Mouse (Mus musculus): Measurements from ENCODE around the gene Cfap61. TPM values are rescaled to one million over a fixed set of nuclear protein-coding genes. Genes with fewer than 3 reads are reported as not detected.

Gene Cfap61
- total and polyA plus RNA-seq, 2 experiments = not detected

- Histone ChIP-seq H3K79me2 (ENCODE audit: control insufficient read depth, insufficient read depth, low read length) (no peaks in the 10 kb centered on the region), H3K27me3 (ENCODE audit: control insufficient read depth, insufficient read depth, low read length) (no peaks in the 10 kb centered on the region), H3K4me1 (ENCODE audit: control insufficient read depth, insufficient read depth, low read length) (no peaks in the 10 kb centered on the region), H3K27ac (replicated peaks; ENCODE audit: insufficient read depth, low read depth, low read length) (no peak overlapping the region), H3K36me3 (ENCODE audit: control insufficient read depth, insufficient read depth, low read length) (no peaks in the 10 kb centered on the region), H3K4me3 (ENCODE audit: insufficient read depth, low read depth, low read length) (no peak overlapping the region), H3K9ac (ENCODE audit: low read depth, low read length) (no peak overlapping the region)
- DNase-seq (ENCODE audit: extremely low read depth, low read depth, low spot score) = no peak
- WGBS = 85% methylated on average over 1 of the region's 1 CpGs
- no peak for TF ChIP-seq CTCF (IDR thresholded peaks at IDR 0.05; ENCODE audit: low read depth, low read length)
- no peak for TF ChIP-seq POLR2A (IDR thresholded peaks at IDR 0.05; ENCODE audit: extremely low read depth, insufficient read depth, low read length)
Measured at GRCm38 (mm10) chr2:146087411-146087810, 152.8 kb downstream of the Cfap61 start.

GRCm38 (mm10) chr2:146089157-146089692 is 154.6 kb downstream of the Cfap61 start:
- no peak for TF ChIP-seq POLR2A (IDR thresholded peaks at IDR 0.05; ENCODE audit: extremely low read depth, insufficient read depth, low read length)
- TF ChIP-seq CTCF (IDR thresholded peaks at IDR 0.05; ENCODE audit: low read depth, low read length) = no peak
- Histone ChIP-seq H3K36me3 (ENCODE audit: control insufficient read depth, insufficient read depth, low read length) (no peaks in the 10 kb centered on the region), H3K27ac (replicated peaks; ENCODE audit: insufficient read depth, low read depth, low read length) (no peak overlapping the region), H3K4me3 (ENCODE audit: insufficient read depth, low read depth, low read length) (no peak overlapping the region), H3K4me1 (ENCODE audit: control insufficient read depth, insufficient read depth, low read length) (no peaks in the 10 kb centered on the region), H3K79me2 (ENCODE audit: control insufficient read depth, insufficient read depth, low read length) (no peaks in the 10 kb centered on the region), H3K27me3 (ENCODE audit: control insufficient read depth, insufficient read depth, low read length) (no peaks in the 10 kb centered on the region), H3K9ac (ENCODE audit: low read depth, low read length) (no peak overlapping the region)
- WGBS = 53% methylated on average over 6 of the region's 6 CpGs
- no peak for DNase-seq (ENCODE audit: extremely low read depth, low read depth, low spot score)

- no peak for DNase-seq (ENCODE audit: extremely low read depth, low read depth, low spot score)
- Histone ChIP-seq H3K27ac (replicated peaks; ENCODE audit: insufficient read depth, low read depth, low read length) (no peak overlapping the region), H3K27me3 (ENCODE audit: control insufficient read depth, insufficient read depth, low read length) (peaks cover 2% of the 10 kb centered on the region; the same call in 1 of the 2 replicates), H3K79me2 (ENCODE audit: control insufficient read depth, insufficient read depth, low read length) (no peaks in the 10 kb centered on the region), H3K9ac (ENCODE audit: low read depth, low read length) (no peak overlapping the region), H3K4me1 (ENCODE audit: control insufficient read depth, insufficient read depth, low read length) (no peaks in the 10 kb centered on the region), H3K4me3 (ENCODE audit: insufficient read depth, low read depth, low read length) (no peak overlapping the region), H3K36me3 (ENCODE audit: control insufficient read depth, insufficient read depth, low read length) (no peaks in the 10 kb centered on the region)
- TF ChIP-seq POLR2A (IDR thresholded peaks at IDR 0.05; ENCODE audit: extremely low read depth, insufficient read depth, low read length) = no peak
- TF ChIP-seq CTCF (IDR thresholded peaks at IDR 0.05; ENCODE audit: low read depth, low read length) = no peak
- 97% methylated on average over 5 of the region's 5 CpGs for WGBS
Measured at GRCm38 (mm10) chr2:146097532-146097931, 162.9 kb downstream of the Cfap61 start.

- H3K4me1 ChIP-seq (ENCODE audit: control insufficient read depth, insufficient read depth, low read length) = no peaks in the 10 kb centered on the region
- H3K9ac ChIP-seq (ENCODE audit: low read depth, low read length) = peak overlapping the region; percentile 36; the same call in 1 of the 2 replicates
- WGBS = 52% methylated on average over 16 of the region's 16 CpGs
- H3K36me3 ChIP-seq (ENCODE audit: control insufficient read depth, insufficient read depth, low read length) = no peaks in the 10 kb centered on the region
- H3K4me3 ChIP-seq (ENCODE audit: insufficient read depth, low read depth, low read length) = peak overlapping the region; percentile 17; the same call in 1 of the 2 replicates
- H3K27me3 ChIP-seq (ENCODE audit: control insufficient read depth, insufficient read depth, low read length) = peaks cover 2% of the 10 kb centered on the region; the same call in 1 of the 2 replicates
- DNase-seq (ENCODE audit: extremely low read depth, low read depth, low spot score) = peak; percentile 17
- no peak for TF ChIP-seq POLR2A (IDR thresholded peaks at IDR 0.05; ENCODE audit: extremely low read depth, insufficient read depth, low read length)
- TF ChIP-seq CTCF (IDR thresholded peaks at IDR 0.05; ENCODE audit: low read depth, low read length) = no peak
- peak overlapping the region; percentile 22; the same call in 1 of the 2 replicates for H3K27ac ChIP-seq (replicated peaks; ENCODE audit: insufficient read depth, low read depth, low read length)
- H3K79me2 ChIP-seq (ENCODE audit: control insufficient read depth, insufficient read depth, low read length) = no peaks in the 10 kb centered on the region
Measured at GRCm38 (mm10) chr2:146098853-146099717, 164.5 kb downstream of the Cfap61 start.

GRCm38 (mm10) chr2:146099838-146100237 is 165.3 kb downstream of the Cfap61 start:
- WGBS = 82% methylated on average over 3 of the region's 3 CpGs
- Histone ChIP-seq H3K9ac (ENCODE audit: low read depth, low read length) (no peak overlapping the region), H3K36me3 (ENCODE audit: control insufficient read depth, insufficient read depth, low read length) (no peaks in the 10 kb centered on the region), H3K27ac (replicated peaks; ENCODE audit: insufficient read depth, low read depth, low read length) (no peak overlapping the region), H3K4me3 (ENCODE audit: insufficient read depth, low read depth, low read length) (no peak overlapping the region), H3K4me1 (ENCODE audit: control insufficient read depth, insufficient read depth, low read length) (no peaks in the 10 kb centered on the region), H3K79me2 (ENCODE audit: control insufficient read depth, insufficient read depth, low read length) (no peaks in the 10 kb centered on the region), H3K27me3 (ENCODE audit: control insufficient read depth, insufficient read depth, low read length) (peaks cover 2% of the 10 kb centered on the region; the same call in 1 of the 2 replicates)
- no peak for DNase-seq (ENCODE audit: extremely low read depth, low read depth, low spot score)
- no peak for TF ChIP-seq POLR2A (IDR thresholded peaks at IDR 0.05; ENCODE audit: extremely low read depth, insufficient read depth, low read length)
- TF ChIP-seq CTCF (IDR thresholded peaks at IDR 0.05; ENCODE audit: low read depth, low read length) = no peak
